Mouse (Mus musculus) 3134 (cell line): ENCODE results near the gene Pold4.

ENCODE experiments used
- DNase-seq: peaks from one replicate; pipeline ENCODE4 v3.0.0-alpha.2; 2011; ENCODE audit warnings: low spot score; ENCODE audit not compliant: insufficient read length; ENCODE audit errors: extremely low read depth

Gene Pold4

DNA sequence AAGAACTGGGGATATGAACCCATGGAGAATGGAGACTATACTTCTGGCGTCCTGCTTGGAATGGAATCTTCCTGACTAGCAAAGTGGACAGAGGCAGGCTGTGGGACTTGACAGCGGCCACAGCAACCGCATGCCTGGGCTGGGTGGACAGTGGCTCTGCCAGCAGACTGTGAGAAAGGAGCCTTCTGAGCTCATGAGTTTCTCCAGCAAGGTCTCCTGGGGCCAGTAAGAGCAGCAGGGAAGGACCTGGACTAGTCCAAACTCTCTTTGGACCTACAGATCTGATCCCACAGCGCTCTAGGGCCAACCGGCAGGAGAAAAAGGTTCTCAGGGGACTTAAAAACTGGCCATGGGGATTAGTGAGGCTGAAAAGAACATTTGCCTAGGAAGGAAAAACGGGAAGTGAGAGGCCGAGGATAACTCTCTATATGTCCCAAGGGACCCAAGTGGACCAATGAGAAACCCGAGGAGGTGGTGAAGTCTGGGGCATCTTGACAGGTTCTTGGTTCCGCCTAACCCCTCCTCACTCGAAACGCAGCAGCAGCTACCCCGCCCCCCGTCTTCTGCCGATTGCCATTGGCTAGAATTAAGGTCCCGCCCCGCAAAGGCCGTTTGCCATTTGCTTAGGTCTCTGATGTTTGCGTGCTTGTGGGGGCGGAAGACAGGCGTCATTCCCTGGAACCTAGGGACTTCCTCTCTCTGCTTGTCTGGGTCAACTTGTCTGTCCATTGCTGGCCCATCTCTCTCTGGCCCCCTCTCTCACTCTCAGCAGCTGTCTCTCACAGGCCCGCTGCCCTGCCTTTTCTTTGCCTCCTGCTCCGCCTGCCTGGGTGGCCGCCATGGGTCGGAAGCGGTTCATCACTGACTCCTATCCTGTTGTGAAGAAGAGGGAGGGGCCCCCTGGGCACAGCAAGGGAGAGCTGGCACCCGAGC, at the start of gene Pold4:
TSS of gene Pold4 (plus strand) at position 647 of the 933 bp plus-strand sequence.
- peak; percentile 89 for DNase-seq

DNA sequence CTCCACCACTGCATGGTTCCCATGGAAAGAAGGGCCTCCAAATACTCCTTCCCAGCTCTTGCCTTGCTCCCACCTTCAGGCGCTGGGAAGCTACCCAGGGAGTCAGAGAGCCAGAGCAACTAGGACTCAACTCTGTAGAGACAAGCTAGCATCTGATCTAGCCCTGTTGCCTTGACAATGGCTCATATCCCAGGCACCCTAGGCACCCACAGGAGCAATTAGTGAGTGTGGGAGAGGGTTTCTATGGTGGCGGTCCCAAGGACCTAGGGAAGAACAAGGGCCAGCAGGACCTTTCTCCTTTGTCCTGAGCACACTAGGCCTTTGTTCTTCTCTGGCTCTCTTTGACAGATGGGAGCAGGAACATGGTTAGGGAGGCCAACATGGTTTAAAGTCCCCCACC, 48.0 kb upstream of the Pold4 start:
- DNase-seq, result no peak

DNA sequence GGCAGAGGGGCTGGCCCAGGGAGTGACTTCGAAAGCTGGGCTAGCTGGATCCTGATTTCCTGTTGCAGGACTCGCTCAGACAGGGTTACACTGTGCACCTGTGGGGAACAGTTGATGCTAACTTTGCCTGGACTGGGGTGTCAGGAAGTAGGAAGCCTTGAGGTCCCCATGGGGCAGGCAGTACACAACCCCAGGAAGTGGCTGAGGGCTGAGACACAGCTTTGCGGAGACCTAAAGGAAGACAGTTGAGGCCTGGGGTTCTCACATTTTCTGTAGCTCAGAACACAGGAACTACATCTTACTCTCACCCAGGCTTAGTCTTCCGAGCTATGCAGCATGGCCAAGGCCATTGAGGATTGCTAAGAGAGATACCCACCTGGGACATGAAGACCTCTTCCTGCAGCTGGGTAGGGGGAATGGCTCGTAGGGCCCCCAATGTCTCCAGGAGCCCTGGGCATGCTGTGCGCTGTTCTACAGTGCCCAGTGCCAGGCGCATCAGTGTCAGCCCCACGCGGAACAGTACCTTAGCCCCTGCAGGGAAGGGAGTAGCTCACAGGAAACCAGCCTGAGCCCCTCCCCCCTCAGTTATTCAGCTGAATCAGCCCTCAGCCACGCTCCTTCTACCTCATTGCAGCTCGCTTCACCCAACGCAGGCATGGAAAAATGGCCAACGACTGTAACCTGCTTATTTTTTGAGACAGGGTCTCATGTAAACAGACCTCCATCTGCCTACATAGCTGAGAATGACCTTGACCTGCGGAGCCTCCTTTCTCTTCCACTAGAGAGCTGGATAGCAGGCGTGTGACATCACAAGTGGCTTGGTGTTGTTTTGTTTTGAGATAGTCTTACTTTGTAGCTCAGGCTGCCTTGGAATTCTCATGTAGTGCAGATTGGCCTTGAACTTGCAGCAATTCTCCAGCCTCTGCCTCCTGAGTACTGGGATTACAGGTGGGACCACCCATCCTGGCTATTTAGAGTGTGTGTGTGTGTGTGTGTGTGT, 46.4 kb upstream of the Pold4 start:
- DNase-seq, result no peak

DNA sequence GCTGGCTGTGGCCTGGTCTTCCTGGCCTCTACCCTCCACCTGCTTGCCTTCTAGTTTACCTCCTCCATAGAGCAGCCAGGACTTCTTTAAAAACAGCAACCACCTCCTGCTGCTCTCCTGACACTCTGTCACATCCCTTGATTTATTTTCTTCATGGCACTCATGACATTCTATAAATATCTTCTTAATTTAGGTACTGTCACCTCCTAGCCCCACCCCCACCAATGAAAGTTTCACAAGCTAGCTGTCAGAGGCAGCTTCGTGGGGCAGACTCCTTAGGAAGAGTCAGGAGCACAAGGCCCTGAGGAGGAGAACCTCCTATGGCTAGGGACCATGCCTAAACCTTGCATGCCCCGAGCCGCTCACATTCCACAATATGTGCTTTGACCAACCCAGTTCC, 44.4 kb upstream of the Pold4 start:
- DNase-seq, result no peak

DNA sequence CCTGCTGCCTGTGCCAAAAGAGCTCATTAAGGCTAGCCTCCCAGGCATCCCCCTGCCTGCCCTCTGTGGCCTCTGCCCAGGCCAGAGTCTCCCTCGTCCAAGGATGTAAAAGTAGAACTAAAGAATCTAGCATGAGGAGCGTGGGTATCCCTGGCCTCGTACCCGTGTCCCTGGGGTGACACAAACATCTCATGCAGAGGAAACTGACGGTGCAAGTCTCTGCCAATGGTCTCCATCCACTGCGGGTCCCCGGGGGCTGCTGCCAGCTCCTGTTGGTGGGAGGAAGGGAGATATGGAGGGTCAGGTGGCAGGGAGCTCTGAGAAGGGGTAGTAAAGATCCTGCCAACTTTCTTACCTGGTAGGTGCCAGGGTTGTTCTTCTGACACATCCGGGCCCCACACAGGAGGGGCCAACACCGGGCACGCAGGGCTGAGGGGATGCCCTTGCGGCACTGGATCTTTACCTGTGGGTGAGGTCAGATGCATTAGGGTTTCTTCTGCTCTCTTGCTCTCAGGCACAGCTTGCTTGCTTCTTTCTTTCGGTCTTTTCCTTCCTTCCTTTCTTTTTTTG, 42.6 kb upstream of the Pold4 start:
- no peak for DNase-seq

DNA sequence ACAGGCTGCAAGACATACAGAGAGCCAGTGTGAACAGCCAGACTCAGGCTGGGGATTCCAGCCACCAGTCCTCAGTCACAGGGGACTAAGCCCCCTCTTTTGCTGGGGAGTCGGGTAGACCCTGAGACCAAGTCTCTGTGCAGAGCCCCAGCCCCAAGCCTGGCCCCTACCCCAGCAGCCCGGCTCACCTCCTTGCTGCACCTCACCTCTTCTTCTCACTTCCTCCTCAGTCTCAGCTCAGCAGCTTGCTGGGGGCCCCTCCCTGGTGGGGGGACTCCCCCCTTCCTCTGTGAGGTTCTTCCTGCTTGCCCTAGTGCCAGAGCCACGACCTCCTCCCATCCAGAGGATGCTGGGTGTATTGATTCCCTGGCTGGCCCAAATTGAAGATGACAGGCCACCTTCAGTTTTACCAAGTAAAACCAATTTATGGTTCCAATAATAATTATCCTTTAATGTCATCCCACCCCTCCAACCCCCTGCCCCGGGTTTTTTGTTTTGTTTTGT, 40.8 kb upstream of the Pold4 start, which contains the start of gene Tbc1d10c:
TSS of gene Tbc1d10c (minus strand) at position 454 of the 504 bp plus-strand sequence.
- no peak for DNase-seq

DNA sequence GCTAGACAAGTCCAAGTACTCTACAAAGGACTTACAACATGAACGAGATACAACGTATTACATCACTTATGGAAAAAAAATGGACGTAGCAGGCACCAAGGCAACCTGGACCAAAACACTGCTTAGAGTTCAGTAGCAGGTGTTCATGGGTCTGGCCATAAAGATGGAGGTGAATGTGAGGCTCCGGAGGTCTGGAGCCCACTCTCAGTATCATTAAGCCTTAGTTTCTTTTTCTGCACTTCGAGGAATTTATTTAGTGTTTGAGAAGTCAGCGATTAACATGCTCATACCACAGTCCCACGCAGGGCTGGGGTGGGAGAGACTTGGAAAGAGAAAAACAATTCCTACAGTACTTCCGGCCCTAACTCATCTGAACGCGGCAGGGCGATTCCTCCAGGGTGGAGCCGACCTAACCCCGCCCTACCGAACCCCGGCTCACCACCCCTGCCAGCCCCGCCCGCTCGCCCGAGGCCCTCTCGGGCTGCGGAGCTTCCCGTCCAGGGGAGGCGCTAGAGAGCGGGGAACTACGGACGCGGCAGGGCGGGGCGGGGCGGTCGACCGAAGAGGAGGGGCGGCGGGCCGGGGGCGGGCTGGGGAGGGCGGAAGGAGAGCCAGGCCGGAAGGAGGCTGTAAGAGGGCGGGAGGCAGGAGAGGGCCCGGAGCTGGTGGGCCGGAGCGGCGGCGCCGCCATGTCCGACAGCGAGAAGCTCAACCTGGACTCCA, 40.0 kb upstream of the Pold4 start, which contains the start of gene Ppp1ca:
TSS of gene Ppp1ca (plus strand) at position 538 of the 723 bp plus-strand sequence.
- DNase-seq, result peak; percentile 89

DNA sequence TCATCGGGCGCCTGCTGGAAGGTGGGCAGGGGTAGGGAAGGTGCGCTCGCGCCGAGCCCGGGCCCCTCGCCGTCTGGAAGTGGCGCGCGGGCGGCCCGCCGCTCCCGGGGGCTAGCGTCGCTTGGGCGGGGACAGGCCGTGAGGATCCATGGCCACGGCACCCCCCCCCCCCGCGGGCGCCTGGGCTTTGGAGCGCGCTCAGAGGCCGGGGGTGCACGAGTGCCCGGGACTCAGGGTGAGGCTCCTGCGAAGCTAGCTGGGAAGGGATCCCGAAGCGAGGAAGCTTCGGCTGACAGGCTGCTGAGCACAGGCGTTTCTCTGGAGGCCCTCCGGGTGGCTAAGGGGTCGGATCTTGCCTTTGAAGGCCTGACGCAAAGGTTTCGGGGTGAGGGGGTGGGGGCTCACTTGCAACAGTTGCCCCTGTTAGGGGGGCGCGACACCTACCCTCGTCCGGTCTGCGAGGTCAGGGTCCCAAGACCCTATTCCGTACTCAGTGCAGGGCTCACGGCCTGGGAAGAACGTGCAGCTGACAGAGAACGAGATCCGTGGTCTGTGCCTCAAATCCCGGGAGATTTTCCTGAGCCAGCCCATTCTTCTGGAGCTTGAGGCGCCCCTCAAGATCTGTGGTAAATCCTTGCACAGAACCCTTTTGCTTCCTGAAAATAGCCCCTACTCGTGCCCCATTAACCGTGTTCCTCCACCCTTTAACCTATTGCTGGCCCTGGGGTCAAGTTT, 39.3 kb upstream of the Pold4 start:
- no peak for DNase-seq

DNA sequence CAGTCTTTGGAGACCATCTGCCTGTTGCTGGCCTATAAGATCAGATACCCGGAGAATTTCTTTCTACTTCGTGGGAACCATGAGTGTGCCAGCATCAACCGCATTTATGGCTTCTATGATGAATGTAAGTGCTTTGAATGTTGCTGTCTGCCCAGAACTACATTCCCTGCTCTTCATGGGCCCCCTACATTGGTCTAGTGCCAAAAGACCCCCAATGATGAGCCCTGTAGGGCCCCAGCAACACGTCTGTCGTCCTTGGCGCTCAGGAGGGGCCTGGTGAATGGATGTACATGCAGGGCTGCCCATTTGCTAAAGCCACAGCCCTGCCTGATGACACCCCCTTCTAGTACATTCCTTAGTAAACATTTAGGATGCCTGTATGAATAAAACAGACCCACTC, 38.6 kb upstream of the Pold4 start:
- no peak for DNase-seq

DNA sequence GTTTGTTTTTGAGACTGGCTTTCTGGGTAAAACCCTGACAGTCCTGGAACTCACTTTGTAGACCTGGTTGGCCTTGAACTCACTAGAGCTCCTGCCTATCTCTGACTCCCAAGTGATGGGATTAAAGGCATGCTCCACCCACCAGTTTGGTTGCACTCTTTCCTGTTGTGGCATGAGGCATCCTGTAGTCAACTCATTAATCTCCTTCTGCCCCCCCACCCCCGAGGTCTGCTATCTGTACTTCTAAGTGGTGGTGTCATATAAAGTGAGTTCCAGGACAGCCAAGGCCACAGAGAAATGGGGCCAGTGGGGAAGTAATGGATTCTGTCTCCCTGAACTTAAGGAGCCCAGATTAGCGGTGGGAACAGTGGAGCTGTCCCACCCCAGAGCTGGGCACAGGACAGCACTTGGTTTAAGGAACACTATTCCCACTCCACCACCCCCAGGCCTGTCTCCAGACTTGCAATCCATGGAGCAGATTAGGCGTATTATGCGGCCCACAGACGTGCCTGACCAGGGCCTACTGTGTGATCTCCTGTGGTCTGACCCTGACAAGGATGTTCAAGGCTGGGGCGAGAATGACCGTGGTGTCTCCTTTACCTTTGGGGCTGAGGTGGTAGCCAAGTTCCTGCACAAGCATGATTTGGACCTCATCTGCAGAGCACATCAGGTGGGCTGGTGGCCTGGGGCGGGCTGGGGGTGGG, 37.5 kb upstream of the Pold4 start:
- no peak for DNase-seq

DNA sequence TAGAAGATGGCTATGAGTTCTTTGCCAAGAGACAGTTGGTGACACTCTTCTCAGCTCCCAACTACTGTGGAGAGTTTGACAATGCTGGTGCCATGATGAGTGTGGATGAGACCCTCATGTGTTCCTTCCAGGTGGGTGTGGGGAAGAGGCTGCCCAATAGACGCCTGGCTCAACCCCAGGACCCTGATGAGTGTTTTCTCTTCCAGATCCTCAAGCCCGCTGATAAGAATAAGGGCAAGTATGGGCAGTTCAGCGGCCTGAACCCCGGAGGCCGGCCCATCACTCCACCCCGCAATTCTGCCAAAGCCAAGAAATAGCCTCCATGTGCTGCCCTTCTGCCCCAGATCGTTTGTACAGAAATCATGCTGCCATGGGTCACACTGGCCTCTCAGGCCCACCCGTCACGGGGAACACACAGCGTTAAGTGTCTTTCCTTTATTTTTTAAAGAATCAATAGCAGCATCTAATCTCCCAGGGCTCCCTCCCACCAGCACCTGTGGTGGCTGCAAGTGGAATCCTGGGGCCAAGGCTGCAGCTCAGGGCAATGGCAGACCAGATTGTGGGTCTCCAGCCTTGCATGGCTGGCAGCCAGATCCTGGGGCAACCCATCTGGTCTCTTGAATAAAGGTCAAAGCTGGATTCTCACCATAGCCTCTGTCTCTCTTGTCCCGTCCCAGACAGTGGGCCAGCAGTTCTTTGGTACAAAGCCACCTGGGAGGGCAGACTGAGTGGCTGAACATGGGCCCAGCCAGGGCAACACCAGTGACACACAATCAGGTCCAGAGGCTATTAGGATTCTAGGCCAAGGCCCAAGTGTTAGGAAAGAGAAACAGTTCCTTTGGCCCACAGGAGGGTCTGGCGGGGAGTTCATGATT, 36.7 kb upstream of the Pold4 start:
- no peak for DNase-seq

DNA sequence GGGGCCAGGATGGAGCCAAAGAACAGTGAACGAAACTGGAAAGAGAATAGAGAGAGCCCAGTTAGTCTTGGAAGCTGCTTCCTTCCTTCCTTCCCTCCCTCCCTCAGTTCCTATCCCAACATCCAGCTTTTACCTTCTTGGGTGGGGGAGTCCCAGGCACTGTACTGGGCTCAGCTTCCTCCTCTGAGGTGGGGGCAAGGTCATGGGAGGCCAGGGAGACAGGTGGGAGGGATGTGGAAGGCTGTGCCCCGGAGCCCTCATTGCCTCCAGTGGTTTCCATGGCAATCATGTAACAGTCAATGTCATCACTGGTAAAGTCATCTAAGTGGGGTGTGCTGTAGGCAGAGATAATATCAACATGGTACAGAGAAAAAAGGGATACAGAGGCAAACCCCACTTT, 35.7 kb upstream of the Pold4 start:
- no peak for DNase-seq

DNA sequence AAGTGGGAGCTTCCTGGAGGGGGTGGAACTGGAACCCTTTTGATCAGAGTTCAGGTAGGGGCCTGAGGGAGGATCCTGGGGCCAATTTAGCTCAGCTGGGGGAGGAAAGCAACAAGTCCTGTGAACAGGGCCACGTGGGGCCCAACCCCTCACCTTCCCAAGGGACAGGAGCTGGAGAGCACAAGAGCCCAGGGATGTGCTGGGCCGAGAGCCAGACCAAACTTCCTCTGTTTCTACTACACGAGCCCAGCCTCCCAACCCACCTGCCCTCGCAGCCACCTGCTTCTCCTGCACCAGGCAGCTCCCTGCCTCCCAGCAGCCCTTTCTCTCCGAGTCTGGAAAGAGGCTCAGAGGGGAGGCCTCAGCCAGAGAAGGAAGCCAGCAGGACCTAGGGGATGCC, 35.2 kb upstream of the Pold4 start:
- DNase-seq, result peak; percentile 45

DNA sequence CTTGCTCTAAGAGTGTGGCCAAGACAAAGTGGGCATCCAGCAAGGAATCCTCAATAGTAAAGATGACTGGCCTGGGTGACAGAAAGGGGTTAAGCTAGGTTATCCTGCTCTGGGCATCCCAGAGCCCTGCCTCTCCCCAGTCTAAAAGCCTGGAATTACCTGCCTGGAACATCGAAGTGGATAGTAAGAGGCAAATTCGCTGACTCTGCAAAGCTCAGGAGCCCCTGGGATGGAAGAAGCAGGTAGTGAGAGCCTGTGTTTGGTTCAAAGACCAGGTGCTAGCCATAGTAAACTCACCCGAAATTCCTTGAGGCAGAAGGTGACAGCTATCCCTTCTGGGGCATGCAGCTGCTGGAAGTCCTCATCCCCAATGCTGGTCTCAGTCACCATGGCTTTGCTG, 34.5 kb upstream of the Pold4 start:
- no peak for DNase-seq

DNA sequence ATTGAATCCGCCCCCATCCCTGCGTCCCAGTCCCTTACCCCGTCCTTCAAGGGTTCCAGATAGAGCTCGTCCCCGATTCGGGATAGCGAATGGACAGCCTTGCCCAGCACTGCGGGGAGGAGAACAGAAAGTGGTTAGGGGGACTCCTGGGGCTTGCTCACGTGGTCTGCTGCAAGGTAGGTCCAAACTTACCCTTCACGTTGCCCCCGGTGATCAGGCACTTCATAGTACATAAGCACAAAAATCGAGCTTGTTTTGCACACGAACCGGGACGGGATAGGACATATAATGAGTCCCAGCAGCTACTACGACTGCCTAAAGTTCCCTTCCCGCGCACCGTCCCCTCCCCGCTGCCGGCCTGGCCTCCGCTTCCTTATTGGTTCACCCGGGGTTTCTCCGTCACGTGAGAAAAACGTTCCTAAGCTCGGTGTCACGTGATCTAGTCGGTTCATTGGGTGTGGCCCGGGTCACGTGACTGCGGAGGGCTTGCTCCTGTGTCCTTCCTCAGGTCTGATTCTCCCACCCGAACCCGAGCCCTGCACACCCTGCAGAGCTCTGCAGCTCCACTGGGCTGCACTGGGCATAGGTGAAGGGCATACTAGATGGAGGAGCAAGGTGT, 30.3 kb upstream of the Pold4 start, which contains the start of gene Rad9a:
TSS of gene Rad9a (minus strand) at position 372 of the 619 bp plus-strand sequence.
- DNase-seq, result peak; percentile 95

DNA sequence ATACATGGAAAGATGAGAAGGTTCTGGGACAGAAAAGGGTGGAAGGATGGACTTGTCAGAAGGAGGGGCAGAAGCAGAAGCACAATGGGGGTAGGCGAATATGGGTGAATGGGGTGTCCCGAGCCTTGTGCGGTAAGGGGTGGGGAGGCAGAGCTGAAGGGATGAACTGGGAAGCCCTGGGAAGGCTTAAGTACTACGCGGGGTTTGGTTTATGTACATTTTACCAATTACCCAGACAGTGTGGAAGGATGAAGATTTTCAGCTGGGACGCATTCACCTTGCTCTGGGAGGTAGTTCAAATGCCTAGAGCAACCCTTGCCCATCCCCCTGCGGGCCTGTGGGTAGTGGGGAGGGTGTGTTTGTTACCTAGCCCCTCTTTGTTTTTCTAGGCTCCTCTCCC, 29.6 kb upstream of the Pold4 start:
- no peak for DNase-seq

DNA sequence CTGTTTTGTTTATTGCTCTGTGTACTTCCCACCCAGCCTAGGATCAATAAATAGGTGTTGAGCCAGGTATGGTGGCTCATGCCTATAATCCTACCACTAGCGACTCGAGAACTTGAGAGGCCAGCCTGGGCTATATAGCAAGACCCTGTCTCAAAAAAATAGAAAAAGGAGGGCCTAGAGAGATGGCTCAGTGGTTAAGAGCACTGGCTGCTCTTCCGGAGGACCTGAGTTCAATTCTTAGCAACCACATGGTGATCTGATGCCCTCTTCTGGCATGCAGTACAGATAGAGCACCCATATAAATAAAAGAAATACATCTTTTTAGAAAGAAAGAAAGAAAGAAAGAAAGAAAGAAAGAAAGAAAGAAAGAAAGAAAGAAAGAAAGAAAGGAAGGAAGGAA, 28.6 kb upstream of the Pold4 start:
- no peak for DNase-seq
